Mouse (Mus musculus) left cerebral cortex, postnatal 36 days (tissue): ENCODE measurements around the gene Lgi1. TPM values are rescaled to one million over a fixed set of nuclear protein-coding genes. Genes with fewer than 3 reads are reported as not detected.
A peak's percentile ranks its signal among the peaks of the same experiment; 100 is the strongest.

ENCODE experiments used
- DNase-seq, 2 experiments: peaks; one replicate each; pipeline ENCODE4 v3.0.0; 2021 to 2022; ENCODE audit warnings: low spot score in 2 of 2, mixed read lengths in 1 of 2
- intact Hi-C: fragments of 180-260 bp; cut with DNase I; formaldehyde crosslinking; loops from one replicate; pipeline ENCODE4 v1.15.1; 2025
- total RNA-seq, 2 experiments: library from RNA; stranded (reverse); gene quantifications; 2 replicates each; pipeline ENCODE4 v1.2.3; 2021

The Lgi1 gene
- total RNA-seq, 2 experiments from 2014 or later = 135 to 144 TPM

- peak; percentile 5 to 16 for DNase-seq
- intact Hi-C loops = loop anchor here (5.0 to 10.0 kb wide), 5 partner anchors 95 to 395 kb away; partner anchors contain the start of genes Cep55 and Fra10ac1
Observed at GRCm38 (mm10) chr19:38352495-38353130, 88.3 kb downstream of the Lgi1 start.

DNA sequence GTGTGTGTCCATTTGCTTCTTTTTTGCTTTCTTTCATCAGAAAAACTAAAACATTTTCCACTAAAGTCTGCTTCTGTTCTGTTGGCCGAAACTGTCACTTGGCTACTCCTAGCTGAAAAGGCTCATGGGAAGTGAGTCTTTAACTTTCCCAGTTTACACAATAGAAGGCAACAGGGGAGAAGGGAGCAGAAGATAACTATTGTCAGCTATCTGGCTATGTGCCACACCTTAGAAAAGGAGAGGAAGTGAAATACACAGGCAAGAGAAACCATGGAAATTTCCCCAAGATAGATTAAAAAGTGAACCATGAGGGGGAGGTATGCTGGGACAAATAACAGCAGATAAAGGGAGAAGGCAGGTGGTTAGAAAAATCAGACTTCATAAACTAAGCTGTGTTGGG, 89.9 kb downstream of the Lgi1 start:
- no peak for DNase-seq
- intact Hi-C loops = loop anchor here (5.0 to 10.0 kb wide), 5 partner anchors 97 to 397 kb away; partner anchors contain the start of genes Cep55 and Fra10ac1

- DNase-seq = no peak
- intact Hi-C loops = loop anchor here (5.0 to 10.0 kb wide), 5 partner anchors 98 to 398 kb away; partner anchors contain the start of genes Cep55 and Fra10ac1
Observed at GRCm38 (mm10) chr19:38354819-38355360, 90.6 kb downstream of the Lgi1 start.

DNA sequence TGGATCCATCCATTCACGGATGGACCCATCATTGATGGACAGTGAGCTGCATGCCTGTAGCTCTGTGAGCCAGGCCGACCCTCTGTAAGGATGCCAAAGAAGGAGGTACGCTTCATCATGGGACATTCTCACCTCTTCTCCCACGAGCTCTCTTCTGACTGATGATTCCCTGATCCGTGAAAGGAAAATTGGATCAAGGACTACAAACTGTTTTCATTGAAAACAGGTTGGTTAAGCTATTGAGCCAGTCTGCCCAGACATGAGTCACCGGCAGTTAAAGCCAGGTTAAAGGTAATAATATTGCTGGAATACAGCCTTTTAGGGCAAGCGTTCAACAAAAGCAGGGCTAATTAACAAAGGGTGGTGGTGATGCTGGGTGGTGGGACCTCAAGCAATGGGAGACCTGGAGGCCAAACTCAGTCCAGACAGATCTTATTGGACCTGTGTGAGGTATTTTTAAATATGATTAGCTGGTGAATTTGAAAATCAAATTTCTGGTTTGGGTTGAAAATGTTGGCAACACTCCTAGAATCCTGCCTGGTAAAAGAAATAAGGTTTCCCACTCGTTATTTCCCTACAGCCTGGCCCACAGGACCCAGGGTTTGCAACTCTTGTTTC, 92.0 kb downstream of the Lgi1 start:
- DNase-seq = no peak
- intact Hi-C loops = loop anchor here (10.0 kb wide), 1 partner anchor 302 kb away; the partner anchor contains the start of gene Cep55

DNA sequence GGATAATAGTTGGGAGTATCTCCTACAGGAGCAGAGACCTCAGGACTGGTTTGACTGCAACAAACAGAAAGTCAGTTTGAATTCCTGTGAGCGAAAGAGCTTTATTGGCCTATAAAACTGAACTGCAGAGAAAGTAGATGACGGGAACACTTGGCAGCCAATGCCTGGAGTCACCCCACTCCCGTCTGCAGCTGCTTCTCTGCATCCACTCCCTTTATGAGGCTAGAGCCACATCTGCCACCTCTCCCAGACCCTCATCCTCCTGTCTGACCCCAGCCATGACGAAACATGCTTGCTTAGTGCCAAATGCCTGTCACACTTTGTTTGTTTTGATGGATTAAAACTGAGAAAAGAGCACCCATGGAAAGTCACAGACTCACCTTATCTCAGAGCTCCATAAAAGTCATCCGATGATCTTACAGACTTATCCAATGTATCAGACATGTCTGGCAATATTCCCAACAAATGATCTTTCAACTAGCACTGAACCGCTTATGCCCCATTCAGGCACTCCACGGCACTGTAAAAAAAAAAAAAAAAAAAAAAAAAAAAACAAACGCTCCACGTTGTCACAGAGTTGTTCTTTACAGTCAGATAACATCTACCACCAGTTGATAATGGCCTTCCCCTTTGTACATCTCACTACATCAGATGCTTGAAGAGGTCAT, 93.8 kb downstream of the Lgi1 start:
- intact Hi-C loops = loop anchor here (10.0 kb wide), 1 partner anchor 303 kb away; the partner anchor contains the start of gene Cep55
- no peak for DNase-seq

GRCm38 (mm10) chr19:38359287-38359686, 95.0 kb downstream of the Lgi1 start:
- intact Hi-C loops = loop anchor here (10.0 kb wide), 1 partner anchor 304 kb away; the partner anchor contains the start of gene Cep55
- DNase-seq = no peak

Other genes starting within 250 kb of the Lgi1 start
- gene Myof, start 221.0 kb upstream of the Lgi1 start, total RNA-seq = 1 to 10 TPM; 3.5 to 7.6 TPM
- under 1 TPM; 0.12 to 0.39 TPM for gene Cep55, start 209.5 kb upstream of the Lgi1 start, total RNA-seq
- gene Ffar4, start 167.5 kb upstream of the Lgi1 start, total RNA-seq = not detected
- 10 to 100 TPM; 19.1 to 33.0 TPM for gene Rbp4, start 139.3 kb upstream of the Lgi1 start, total RNA-seq
- under 1 TPM in 1 of 2 experiments, not detected in 1; 0.48 TPM for gene Pde6c, start 131.8 kb upstream of the Lgi1 start, total RNA-seq
- gene Fra10ac1, start 40.4 kb upstream of the Lgi1 start, total RNA-seq = 10 to 100 TPM; 12.6 to 16.0 TPM
- 1 to 10 TPM; 1.6 to 2.6 TPM for gene Slc35g1, start 131.4 kb downstream of the Lgi1 start, total RNA-seq
- gene Plce1, start 216.6 kb downstream of the Lgi1 start, total RNA-seq = 1 to 10 TPM; 3.9 to 7.9 TPM